Mouse (Mus musculus) embryo, embryonic 9.5 days (tissue): ENCODE measurements at regions not wholly inside any gene's neighbourhood (a gene's known extent, or its start where the extent isn't known, plus 50 kb on each side); places are given as distances from the start of the nearest gene placed in this dataset.
"Not testable (repeated sequence)": the region's sequence is repeated elsewhere in the genome, so short reads cannot be mapped to it uniquely, and the experiment has no call there.

Source experiments
- DNase-seq: peaks from one replicate; pipeline ENCODE4 v3.0.0-alpha.2; 2017; ENCODE audit errors: extremely low spot score

DNA sequence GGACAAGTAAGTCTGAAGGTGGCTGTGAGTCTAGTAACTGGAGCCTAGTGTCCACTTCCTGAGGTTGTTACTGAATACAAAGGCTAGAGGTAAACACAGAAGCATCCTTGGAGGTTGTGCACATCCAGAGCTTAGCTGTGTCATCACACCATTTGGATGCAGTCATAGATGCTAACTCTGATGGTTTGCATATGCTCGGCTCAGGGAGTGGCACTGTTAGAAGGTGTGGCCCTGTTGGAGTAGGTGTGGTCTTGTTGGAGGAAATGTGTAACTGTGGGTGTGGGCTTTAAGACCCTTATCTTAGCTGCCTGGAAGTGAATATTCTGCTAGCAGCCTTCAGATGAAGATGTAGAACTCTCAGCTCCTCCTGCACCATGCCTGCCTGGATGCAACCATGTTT, 612.6 kb downstream of the Pdcd6ip start:
- DNase-seq: not testable (repeated sequence)

DNA sequence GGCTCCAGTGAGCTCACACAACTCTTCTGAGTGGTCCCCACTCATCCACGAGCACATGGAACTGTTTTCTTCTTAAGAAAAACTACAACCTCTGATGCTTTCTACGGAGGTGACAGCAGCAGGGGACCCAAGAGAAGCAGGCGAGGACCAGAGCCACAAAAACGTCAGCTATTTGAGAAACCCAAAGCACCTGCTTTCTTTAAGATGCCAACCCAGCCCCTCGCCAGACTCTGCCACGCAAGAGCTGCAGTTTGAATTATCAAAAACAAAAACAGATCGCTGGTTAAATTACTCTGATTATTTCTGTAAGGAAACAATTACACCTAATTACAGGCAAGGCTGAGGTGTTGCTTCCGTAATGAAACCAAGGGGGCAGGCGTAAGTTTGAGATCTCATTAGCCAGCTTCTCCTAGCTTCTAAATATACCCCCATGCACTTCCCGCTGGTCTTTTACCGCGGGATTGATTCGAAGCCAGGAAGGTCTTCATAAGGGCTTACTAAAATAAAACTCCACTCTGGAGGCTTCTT, 614.1 kb downstream of the Pdcd6ip start:
- DNase-seq: no peak

DNA sequence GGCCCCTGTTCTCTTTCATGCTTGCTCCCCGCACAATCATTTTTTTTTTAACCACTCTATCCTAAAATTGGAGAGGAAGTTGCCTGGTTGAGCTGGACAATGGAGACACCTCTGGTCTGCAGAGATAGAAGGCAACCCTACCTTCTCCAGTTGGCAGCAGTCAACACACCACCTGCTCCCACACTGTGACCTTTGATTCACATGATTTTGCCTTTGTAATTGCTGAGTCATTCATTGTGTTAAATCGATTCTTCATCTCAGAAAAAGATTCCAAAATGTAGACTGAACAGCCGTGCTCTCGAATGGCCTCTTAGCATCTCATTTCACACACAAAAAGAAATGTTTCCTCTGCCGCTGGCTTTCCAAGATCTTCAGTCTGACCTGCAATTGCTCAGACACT, 616.2 kb downstream of the Pdcd6ip start:
- DNase-seq: no peak

DNA sequence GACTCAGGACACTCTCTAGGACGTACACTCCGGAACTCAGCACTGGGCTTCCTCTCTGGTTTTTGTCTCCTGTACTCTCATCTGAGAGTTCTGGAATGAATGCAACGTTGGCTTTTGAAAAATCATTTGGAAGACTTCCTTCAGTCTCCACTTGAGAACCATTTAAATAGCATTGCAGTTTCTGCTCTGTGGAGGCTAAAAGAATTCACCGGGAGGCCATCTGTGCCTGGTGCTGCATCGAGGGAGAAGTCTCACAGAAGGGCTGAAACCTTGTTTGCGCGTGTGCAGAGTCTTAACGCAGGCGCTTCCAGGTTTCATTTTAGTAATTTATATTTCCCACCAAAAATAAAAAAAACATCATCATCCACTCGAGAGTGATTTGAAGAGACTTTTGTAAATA, 620.3 kb downstream of the Pdcd6ip start:
- no peak for DNase-seq

DNA sequence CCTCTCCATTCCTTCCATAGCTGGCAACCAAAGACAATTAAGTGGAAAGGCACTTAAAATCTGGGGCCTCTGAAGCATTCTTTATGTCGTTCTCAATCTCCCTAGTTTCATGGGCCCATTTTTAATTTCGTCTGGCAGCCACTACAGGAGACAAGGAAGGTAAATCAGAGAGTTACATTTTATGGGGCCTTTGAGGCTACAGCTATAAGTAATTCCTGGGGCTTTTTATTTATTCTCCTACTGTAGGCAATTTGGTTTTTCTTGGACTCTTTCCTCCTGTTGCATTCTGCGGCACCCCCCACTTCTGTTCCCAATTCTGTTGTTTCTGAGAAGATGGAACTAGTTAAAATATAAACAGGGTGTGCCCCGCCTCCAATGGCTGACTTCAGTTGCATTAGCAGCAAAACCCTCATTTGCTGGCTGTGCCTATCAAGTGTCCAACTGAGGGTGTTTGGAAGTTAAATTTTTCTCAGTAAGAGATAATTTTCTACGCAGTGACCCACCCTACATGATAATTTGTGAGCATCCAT, 622.7 kb downstream of the Pdcd6ip start:
- no peak for DNase-seq

DNA sequence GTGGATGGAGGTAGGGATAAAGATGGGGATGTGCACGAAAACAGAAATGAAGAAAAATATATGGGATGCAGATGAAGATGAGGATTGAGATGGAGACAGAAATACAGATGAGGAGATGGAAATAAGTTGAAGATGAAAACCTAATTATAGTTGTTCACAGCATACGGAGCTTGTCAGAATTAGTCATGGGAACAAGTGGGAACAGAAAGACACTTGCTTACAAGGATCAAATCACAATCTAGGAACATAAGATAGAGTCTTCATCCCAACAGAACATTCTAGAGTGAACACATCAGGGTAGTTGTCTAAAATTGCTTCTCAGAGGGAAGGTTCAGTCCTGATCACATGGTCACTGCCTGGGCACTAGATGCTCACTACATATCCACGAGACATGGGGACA, 633.2 kb downstream of the Pdcd6ip start:
- no peak for DNase-seq

DNA sequence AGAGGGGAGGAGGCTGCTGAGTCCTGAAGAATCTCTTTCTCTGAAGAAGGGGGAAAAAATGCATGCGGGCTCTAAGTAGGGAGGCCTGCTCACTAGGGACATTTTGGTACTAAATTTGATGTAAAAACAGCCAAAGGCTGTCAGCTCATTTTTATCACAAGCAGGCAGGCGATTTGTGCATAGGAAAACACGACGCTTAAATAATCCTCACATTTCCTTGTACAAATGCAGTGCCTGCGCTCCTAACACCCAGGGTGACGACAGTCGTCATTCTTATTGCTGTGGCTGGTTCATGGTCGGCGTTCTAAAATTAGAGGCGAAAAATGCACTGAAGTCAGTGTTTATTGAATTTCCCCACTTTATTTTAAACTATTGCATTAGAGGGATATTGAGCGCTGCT, 650.6 kb downstream of the Pdcd6ip start:
- DNase-seq: no peak

DNA sequence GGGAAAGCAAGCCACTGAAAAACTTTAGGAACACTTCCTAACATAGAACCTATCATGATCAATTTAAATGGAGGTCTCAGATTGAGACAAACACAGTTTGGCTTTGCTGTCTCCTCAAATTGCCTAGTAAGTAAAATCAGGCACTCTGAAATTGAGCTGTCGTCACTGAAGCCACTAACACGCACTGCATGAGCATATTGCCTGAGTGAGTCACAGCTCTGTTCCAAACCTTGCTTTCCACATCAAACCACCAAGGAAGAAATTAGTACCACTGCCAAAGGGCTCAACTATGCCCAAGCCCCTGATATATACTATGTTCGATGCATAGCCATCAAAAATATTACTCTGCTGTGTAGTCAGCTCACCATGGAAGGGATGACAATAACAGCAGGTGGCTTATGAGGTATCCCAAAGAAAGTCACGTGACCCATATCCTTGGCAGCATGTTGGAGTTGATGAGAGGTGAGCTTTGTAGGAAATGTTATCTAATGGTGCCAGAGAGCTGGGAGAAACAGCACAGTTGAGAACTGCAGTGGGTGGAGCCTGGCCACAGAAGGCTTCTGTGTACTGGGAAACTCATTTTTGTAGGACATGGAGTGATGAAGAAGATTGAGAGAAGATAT, 663.4 kb downstream of the Pdcd6ip start:
- no peak for DNase-seq

DNA sequence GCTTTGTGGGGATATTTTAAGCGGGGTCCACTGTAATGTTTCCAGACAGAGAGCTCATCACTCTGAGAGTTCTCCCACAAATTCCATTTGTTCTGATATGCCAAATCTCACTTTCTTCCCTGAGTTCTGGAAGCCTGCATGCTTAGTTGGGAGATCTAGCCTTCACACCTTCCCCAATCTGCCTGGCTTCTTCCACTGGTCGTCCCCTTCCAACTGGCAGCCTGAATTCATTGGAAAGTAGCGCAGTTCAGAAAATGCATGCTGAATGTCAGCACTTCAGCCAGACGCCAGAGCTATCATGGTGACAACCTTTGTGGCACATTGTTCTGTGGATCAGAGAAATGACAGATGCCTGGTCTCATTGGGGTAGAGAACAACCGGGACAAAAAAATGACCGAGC, 667.2 kb downstream of the Pdcd6ip start:
- DNase-seq: no peak

DNA sequence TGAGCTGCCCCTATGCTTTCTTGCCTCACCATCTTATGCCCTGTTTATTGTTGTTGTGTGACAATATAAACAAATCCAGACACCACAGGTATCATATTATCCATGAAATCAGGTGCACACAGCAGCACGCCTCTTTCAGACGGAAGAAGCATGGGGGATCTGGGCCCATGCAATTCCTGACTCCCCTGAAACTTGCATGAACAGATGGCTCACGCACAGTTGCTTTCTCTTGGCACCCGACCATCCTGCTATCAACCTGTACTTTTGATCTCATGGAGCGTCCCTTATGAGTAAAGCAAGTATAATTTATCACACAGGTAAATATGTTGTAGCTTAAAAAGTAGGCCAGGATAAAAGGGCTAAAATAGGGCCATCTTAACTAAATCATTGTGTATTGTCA, 674.1 kb downstream of the Pdcd6ip start:
- DNase-seq: no peak

DNA sequence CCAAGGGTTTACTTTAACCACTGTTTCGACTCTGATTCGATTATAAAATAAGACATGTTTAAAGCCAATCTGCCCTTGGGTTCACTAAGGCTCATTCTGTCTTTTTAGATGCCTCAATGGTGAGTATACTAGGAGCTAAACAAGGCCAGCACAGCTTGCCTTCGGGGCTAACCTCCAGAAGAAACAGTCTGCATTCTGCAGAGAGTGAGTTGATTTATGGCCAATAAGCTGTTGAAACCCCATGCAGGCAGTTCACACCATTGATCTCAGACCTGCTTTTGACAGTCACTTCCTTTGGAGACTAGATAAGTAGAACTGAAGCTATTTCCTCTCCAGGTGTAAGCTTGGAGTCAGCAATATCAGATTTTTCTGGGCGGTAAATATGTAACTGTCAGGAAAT, 679.0 kb downstream of the Pdcd6ip start:
- DNase-seq: no peak

DNA sequence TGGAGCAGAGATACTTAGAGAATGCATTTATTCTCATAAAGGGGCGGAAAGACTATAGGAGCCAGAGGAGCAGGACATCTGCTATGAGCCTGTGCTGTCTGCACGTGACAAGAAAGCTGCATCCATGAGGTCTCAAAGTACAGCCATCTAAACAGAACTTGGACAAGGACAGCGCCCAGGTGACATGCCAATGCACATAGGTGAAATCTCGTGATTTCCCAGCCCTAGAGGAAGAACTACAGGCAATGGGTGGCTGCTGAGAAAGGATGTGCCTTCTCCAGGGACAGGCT, 681.2 kb downstream of the Pdcd6ip start:
- no peak for DNase-seq

DNA sequence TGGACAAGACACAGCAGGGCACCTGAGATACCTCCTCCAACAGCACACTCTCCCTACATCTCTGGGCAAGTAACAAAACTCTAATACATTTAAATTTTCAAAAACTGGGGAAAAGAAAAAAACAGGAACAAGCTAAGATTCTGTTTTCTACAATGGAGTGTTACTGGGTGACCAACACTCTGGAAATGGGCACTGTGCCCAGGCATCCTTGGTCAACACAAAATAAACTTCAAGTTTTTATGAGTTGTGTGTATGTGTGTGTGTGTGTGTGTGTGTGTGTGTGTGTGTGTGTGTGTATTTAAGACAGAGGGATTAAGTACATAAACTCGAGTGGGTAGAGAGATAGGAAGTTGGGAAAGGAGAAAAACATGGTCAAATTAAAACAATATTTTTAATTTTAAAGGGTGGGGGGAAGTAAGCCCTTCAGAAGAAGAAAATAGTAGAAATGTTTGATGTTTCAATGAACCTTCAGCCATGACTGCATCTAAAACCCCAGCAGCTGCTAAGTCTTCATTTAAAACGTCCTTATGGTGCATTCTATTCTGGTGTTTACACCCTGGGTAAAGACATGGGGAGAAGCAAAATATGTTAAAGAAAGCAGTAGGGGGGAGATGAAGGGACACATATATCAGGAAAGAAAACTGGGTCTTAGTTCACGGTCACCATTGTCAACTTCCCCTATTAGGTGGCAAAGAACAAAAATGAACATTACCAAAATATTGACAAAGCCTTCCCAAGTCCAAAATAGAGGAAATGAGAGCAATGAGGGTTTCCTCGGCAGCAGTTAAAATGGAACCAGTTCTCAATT, 681.8 kb downstream of the Pdcd6ip start:
- no peak for DNase-seq

DNA sequence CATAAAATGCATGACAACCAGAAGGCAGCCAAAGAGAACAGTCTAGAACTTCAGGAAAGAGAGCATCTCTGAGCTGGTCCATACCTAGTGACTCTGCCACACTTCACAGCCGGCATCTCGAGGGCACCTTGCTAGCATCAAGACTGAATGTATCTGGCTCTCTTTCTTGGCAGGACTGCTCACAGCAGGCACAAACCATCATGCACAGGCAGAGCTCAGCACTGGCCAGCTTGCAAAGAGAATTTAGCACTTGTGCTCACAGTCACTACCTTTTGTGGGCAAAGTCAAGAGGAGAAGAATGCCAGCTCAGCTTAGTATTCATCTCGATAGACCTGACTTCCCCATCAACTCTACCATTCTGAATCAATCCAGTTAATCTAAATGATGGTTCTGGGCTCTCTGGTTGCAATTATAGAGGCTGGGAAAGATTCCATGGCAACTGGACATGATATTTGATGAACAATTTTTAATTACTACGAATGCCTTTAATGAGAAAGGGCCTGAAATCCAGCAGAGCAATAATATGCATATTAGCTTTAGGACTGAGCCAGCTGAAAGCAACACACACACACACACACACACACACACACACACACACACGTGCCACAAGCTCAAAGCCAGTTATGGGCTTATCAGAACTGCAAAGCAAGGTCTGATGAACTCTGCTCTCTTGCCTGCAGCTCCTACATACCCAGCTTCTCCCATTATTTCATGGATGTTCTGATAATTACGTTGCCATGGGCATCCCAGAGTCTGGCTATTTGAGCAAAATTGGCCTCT, 686.0 kb downstream of the Pdcd6ip start:
- DNase-seq: no peak

DNA sequence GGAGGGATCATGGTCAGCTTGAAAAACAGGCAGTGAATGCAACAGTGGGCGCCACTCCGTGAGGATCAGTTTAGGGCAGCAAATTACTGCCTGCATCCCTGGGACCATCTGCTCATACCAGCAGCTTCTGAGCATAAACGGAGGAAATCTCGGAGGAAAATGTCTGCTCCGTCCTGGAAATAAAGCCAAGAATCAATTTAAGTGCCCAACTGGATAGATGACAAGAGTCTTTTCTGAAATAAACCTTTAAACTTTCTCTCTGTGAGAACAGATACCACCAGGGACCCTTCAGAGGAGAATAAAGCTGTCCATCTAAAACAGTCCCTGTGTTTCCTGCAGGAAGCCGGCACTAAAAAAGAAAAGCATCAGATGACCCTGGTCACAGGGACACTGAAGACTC, 688.5 kb downstream of the Pdcd6ip start:
- DNase-seq: no peak

DNA sequence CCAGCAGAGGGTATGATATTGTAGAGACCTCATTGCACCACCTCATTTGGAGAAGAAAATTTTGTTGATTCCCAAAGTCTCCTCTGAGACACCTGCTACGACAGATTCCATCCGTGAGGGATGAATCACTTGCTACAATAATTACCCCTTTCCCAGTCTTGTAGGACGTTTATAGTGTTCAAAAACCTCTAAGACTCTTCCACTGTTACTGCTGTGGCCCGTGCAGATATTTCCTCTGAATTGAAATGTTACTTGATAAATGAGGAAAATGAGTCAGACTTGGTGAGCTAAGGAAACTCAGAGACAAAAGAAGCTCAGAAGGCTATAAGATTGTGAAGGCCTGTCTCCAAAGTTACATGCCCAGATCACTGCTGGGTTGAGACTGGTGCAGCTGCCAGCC, 700.0 kb downstream of the Pdcd6ip start:
- DNase-seq: no peak

DNA sequence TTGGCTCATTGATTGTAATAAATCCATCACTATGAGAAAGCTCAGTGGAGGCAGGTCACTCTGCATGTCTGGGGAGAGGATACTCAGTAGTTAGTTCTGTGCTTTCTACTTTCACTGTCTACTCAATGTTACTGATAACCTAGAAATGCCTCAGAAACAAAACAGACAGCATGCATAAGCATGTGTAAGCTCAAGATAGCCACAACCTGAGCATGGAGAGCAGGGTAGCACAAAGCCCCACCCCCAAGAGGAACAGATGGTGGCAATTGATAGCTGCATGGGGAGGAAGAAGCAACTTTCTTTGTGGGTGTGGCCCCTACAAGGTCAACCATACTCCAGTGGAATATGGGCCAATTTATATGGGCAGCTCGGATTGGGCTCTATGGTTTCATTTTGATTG, 711.9 kb downstream of the Pdcd6ip start:
- DNase-seq: no peak

DNA sequence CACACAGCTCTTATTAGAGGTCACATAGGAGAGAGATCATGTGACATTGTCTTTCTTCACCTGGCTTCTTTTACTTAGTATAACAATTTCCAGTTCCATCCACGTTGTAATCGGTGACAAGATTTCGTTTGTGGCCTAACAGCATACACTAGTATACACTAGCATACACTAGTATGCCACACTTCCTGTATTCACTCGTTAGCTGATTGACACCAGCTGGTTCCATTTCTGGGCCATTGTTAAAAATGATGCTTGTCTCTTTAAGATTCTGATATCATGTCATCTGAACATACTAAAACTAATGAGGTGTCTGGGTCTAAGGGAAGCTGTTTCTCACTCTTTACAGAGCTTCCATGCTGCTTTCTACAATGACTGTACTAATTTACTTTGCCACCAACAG, 713.3 kb downstream of the Pdcd6ip start:
- no peak for DNase-seq

DNA sequence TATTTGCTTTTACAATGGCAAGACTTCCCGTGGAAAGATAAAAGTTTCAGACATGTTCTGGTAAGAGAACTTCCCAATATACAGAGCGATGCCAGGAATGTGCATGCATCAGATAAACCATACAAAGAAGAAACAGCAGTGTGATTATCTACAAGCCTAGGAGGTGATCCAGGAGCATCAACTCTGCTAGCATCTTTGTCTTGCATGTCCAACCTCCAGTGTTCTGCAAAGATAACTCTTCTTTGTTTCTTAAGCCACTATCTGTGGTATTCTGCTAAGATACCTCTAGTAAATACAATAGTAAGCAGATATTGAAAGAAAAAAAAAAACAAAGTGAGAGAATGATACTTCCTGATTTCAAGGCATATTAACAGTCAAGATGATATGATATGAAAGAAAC, 714.4 kb downstream of the Pdcd6ip start:
- no peak for DNase-seq

DNA sequence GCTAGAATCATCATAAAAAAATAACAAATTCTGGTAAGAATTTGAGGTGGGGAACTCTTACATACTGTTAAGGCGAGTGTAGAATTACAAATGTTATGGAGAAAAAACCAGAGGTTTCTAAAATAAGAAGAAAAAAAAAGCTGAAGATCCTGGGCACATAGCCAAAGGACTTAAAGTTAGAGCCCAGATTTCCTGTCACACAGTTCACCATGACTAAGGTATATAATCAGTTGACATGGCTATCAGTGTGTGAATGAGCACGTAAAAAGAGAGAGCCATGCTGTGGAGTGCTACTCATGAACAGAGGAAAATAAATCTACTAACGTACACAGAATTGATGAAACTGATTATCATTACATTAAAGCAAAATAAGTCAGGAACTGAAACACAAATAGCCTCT, 715.1 kb downstream of the Pdcd6ip start:
- no peak for DNase-seq

DNA sequence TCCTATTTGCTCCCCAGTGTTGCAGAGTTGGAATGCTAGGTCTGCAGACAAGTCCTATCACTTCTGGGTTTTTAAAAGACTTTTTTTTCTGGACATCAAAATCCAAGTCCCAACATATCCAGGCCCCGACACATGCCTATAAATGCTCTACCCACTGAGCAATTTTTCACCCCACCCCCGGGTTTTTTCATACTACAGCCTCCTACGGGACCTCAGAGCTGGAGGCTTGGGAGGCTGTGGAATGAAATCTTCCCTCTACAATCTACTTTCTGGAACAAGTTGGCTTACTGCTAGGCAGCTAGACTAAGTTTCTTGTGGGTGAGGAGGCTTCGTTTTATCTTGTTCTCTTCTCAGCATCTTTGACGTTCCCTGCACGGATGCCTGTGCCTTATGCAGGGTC, 724.7 kb downstream of the Pdcd6ip start:
- no peak for DNase-seq

DNA sequence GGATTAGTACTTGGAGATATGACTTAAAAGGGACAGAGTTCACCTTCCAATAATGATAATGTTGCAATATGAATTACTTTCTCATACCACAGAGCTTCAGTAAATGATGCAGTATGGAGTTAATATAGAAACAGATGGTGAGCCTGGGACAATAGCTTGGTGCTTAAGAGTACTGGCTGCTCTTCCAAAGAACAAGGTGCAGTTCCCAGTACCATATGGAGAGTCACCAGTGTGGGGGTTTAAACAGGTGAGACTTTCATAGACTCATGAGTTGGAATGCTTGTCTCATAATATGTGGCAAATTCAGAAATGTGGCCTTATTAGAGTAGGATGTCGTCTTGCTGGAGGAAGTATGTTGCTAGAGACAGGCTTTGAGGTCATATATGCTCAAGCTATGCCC, 715.8 kb upstream of the Arpp21 start:
- DNase-seq: no peak

DNA sequence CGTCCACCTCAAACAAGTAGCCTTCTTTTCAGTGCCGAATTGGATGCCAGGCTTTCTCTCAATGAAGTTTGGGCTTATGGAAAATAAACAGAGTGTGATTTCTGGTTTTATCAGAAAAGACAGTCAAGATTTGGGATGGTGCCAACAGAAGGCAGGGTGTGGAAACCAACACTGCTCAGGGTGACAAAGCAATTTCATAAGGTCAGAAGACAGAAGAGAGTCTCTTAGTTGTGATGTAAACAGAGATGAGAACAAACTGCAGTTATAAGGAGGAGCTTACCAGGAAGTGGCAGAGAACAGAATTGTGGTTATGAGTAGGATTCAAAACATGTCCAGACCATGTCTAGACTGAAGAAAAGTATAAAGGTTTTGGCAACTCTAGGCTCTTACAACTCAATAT, 714.3 kb upstream of the Arpp21 start:
- no peak for DNase-seq
